Mouse (Mus musculus): Measurements from ENCODE around the gene Unc119b. TPM values are rescaled to one million over a fixed set of nuclear protein-coding genes. Genes with fewer than 3 reads are reported as not detected.
"Not testable (repeated sequence)": the region's sequence is repeated elsewhere in the genome, so short reads cannot be mapped to it uniquely, and the experiment has no call there.

Gene Unc119b
- polyA plus RNA-seq, 1 experiment from 2014 or later: 17.6 TPM

- WGBS (ENCODE audit: insufficient replicate concordance): 37% methylated on average over 24 of the region's 24 CpGs
- H3K36me3 ChIP-seq: peaks cover 55% of the 10 kb centered on the region
- ATAC-seq: peak; percentile 49; the same call in 1 of the 2 replicates
- H3K4me1 ChIP-seq: peaks cover 15% of the 10 kb centered on the region
- H3K27me3 ChIP-seq (replicated peaks): no peaks in the 10 kb centered on the region
- no peak overlapping the region for H3K27ac ChIP-seq
- no peak overlapping the region for H3K4me3 ChIP-seq
- no peak overlapping the region for H3K4me2 ChIP-seq
- H3K9me3 ChIP-seq (replicated peaks): no peaks in the 10 kb centered on the region
- H3K9ac ChIP-seq: no peak overlapping the region
Measured at GRCm38 (mm10) chr5:115125211-115125871, 9.4 kb downstream of the Unc119b start.

- Histone ChIP-seq H3K27me3 (replicated peaks) (no peaks in the 10 kb centered on the region), H3K4me1 (peaks cover 20% of the 10 kb centered on the region), H3K36me3 (peaks cover 49% of the 10 kb centered on the region), H3K9me3 (replicated peaks) (no peaks in the 10 kb centered on the region), H3K4me2 (no peak overlapping the region), H3K27ac (no peak overlapping the region), H3K4me3 (no peak overlapping the region), H3K9ac (no peak overlapping the region)
- ATAC-seq: no peak
- 83% methylated on average over 6 of the region's 6 CpGs for WGBS (ENCODE audit: insufficient replicate concordance)
Measured at GRCm38 (mm10) chr5:115124690-115125089, 10.1 kb downstream of the Unc119b start.

GRCm38 (mm10) chr5:115120978-115121377 lies 13.8 kb downstream of the Unc119b start:
- H3K9ac ChIP-seq: no peak overlapping the region
- H3K4me1 ChIP-seq: peaks cover 35% of the 10 kb centered on the region
- no peak overlapping the region for H3K4me3 ChIP-seq
- H3K36me3 ChIP-seq: peaks cover 33% of the 10 kb centered on the region
- no peak overlapping the region for H3K27ac ChIP-seq
- no peak for ATAC-seq
- WGBS (ENCODE audit: insufficient replicate concordance): 83% methylated on average over 5 of the region's 5 CpGs
- H3K4me2 ChIP-seq: no peak overlapping the region
- no peaks in the 10 kb centered on the region for H3K27me3 ChIP-seq (replicated peaks)
- no peaks in the 10 kb centered on the region for H3K9me3 ChIP-seq (replicated peaks)

- no peaks in the 10 kb centered on the region for H3K27me3 ChIP-seq (replicated peaks)
- H3K36me3 ChIP-seq: peaks cover 41% of the 10 kb centered on the region
- H3K4me1 ChIP-seq: peaks cover 35% of the 10 kb centered on the region
- peak within 1 kb of the TSS; percentile 90 for H3K4me2 ChIP-seq
- ATAC-seq: peak; percentile 91
- peak within 1 kb of the TSS; percentile 66 for H3K27ac ChIP-seq
- WGBS (ENCODE audit: insufficient replicate concordance): under 1% methylated on average over 38 of the region's 39 CpGs
- peak within 1 kb of the TSS; percentile 79 for H3K9ac ChIP-seq
- H3K4me3 ChIP-seq: peak within 1 kb of the TSS; percentile 76
- no peaks in the 10 kb centered on the region for H3K9me3 ChIP-seq (replicated peaks)
Measured at GRCm38 (mm10) chr5:115118961-115119570, 15.7 kb downstream of the Unc119b start, which contains the start of gene Acads. TSS of gene Acads (minus strand) at chr5:115119346.

DNA sequence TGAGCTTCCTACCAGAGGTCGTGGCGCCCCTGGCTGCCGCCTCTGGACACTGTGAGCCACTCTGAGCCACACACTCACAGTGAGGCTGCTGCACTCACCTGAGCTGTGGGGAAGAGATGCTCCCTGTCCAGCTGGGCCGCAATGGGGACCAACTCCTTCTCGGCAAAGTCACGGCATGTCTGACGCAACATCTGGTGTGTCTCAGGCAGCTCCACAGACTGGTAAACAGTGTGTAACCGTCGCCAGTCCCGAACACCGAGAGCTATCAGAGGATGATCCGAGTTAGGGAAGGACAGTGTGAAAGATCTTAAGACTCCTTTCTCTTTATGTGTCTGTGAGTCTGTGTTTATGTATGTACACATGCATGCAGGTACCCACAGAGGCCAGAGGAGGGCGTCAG lies 17.3 kb downstream of the Unc119b start:
- WGBS (ENCODE audit: insufficient replicate concordance): 89% methylated on average over 13 of the region's 13 CpGs
- ATAC-seq: no peak
- no peak overlapping the region for H3K4me2 ChIP-seq

DNA sequence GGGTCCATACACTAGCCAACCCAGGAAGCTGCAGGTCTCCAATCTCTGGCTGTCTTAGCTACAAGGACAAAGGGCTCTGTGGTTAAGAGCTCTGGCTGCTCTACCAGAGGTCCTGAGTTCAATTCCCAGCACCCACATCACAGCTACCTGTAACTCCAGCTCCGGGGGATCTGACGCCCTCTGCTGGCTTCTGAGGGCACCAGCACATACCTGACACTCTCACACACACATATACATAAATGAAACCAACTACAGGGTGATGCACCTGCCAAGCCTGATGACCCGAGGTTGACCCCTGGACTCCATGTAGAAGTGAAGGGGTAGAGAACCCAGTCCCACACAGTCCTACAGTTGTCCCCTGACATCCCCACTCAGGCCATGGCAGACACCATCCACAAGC lies 18.3 kb downstream of the Unc119b start:
- peaks cover 29% of the 10 kb centered on the region for H3K4me1 ChIP-seq
- no peaks in the 10 kb centered on the region for H3K27me3 ChIP-seq (replicated peaks)
- WGBS (ENCODE audit: insufficient replicate concordance): 71% methylated on average over 3 of the region's 3 CpGs
- no peak overlapping the region for H3K9ac ChIP-seq
- ATAC-seq: no peak
- no peaks in the 10 kb centered on the region for H3K9me3 ChIP-seq (replicated peaks)
- H3K36me3 ChIP-seq: peaks cover 46% of the 10 kb centered on the region
- no peak overlapping the region for H3K4me2 ChIP-seq
- H3K4me3 ChIP-seq: no peak overlapping the region
- no peak overlapping the region for H3K27ac ChIP-seq

More for the DNA sequence above, 17.3 kb downstream of the Unc119b start:
- no peaks in the 10 kb centered on the region for H3K27me3 ChIP-seq (replicated peaks)
- H3K9ac ChIP-seq: no peak overlapping the region
- peaks cover 35% of the 10 kb centered on the region for H3K4me1 ChIP-seq
- H3K27ac ChIP-seq: no peak overlapping the region
- H3K36me3 ChIP-seq: peaks cover 42% of the 10 kb centered on the region
- no peaks in the 10 kb centered on the region for H3K9me3 ChIP-seq (replicated peaks)
- no peak overlapping the region for H3K4me3 ChIP-seq

GRCm38 (mm10) chr5:115114501-115114900 lies 20.3 kb downstream of the Unc119b start:
- Histone ChIP-seq H3K27ac (no peak overlapping the region), H3K9ac (no peak overlapping the region), H3K4me1 (peaks cover 27% of the 10 kb centered on the region), H3K4me2 (no peak overlapping the region), H3K36me3 (peaks cover 61% of the 10 kb centered on the region), H3K4me3 (no peak overlapping the region), H3K27me3 (replicated peaks) (no peaks in the 10 kb centered on the region), H3K9me3 (replicated peaks) (no peaks in the 10 kb centered on the region)
- WGBS (ENCODE audit: insufficient replicate concordance): 91% methylated on average over 8 of the region's 8 CpGs
- no peak for ATAC-seq

- Histone ChIP-seq H3K27ac (no peak overlapping the region), H3K4me2 (no peak overlapping the region), H3K36me3 (peaks cover 61% of the 10 kb centered on the region), H3K9ac (no peak overlapping the region), H3K9me3 (replicated peaks) (no peaks in the 10 kb centered on the region), H3K4me3 (no peak overlapping the region), H3K4me1 (peaks cover 15% of the 10 kb centered on the region; the same call in 1 of the 2 replicates), H3K27me3 (replicated peaks) (no peaks in the 10 kb centered on the region)
- WGBS (ENCODE audit: insufficient replicate concordance): 90% methylated on average over 12 of the region's 12 CpGs
- ATAC-seq: no peak
Measured at GRCm38 (mm10) chr5:115113244-115113643, 21.5 kb downstream of the Unc119b start.

DNA sequence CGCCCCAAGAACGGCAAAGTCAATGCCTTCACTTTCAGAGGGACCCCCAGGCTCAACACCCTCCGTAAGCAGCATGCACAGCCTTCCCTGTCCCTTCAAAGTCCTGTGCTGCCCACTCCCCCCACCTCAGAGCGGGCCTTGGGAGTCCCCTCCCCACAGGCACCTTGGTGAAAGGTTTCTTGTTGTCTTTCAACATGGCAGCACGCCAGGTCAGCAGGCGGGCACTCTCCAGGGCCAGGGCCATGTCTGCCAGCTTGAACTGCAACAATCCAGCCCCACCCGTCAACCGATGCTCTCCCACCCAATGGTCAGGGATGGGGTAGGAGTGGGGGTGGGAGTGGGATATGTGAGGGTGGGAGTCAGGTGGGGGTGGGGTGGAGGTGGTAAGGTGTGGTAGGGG lies 23.6 kb downstream of the Unc119b start:
- Histone ChIP-seq H3K4me3 (no peak overlapping the region), H3K9me3 (replicated peaks) (no peaks in the 10 kb centered on the region), H3K36me3 (peaks cover 53% of the 10 kb centered on the region), H3K9ac (no peak overlapping the region), H3K4me1 (peaks cover 8% of the 10 kb centered on the region; the same call in 1 of the 2 replicates), H3K27me3 (replicated peaks) (no peaks in the 10 kb centered on the region), H3K27ac (no peak overlapping the region), H3K4me2 (no peak overlapping the region)
- no peak for ATAC-seq
- 92% methylated on average over 8 of the region's 8 CpGs for WGBS (ENCODE audit: insufficient replicate concordance)

GRCm38 (mm10) chr5:115103253-115103652 lies 31.5 kb downstream of the Unc119b start:
- H3K36me3 ChIP-seq: peaks cover 63% of the 10 kb centered on the region
- WGBS (ENCODE audit: insufficient replicate concordance): 93% methylated on average over 23 of the region's 23 CpGs
- H3K27me3 ChIP-seq (replicated peaks); H3K4me2 ChIP-seq; H3K9ac ChIP-seq; ATAC-seq; H3K4me1 ChIP-seq; H3K4me3 ChIP-seq; H3K27ac ChIP-seq; H3K9me3 ChIP-seq (replicated peaks): not testable (repeated sequence)

- H3K4me1 ChIP-seq: no peaks in the 10 kb centered on the region
- 77% methylated on average over 2 of the region's 2 CpGs for WGBS (ENCODE audit: insufficient replicate concordance)
- H3K27ac ChIP-seq: no peak overlapping the region
- peaks cover 69% of the 10 kb centered on the region for H3K36me3 ChIP-seq
- no peak overlapping the region for H3K9ac ChIP-seq
- H3K27me3 ChIP-seq (replicated peaks): no peaks in the 10 kb centered on the region
- no peak for ATAC-seq
- no peak overlapping the region for H3K4me3 ChIP-seq
- H3K9me3 ChIP-seq (replicated peaks): no peaks in the 10 kb centered on the region
- H3K4me2 ChIP-seq: no peak overlapping the region
Measured at GRCm38 (mm10) chr5:115102231-115102630, 32.5 kb downstream of the Unc119b start.

- no peaks in the 10 kb centered on the region for H3K9me3 ChIP-seq (replicated peaks)
- ATAC-seq: no peak
Measured at GRCm38 (mm10) chr5:115100473-115100872, 34.3 kb downstream of the Unc119b start.

More at GRCm38 (mm10) chr5:115100473-115100872, 34.3 kb downstream of the Unc119b start:
- no peak overlapping the region for H3K4me2 ChIP-seq
- 77% methylated on average over 6 of the region's 6 CpGs for WGBS (ENCODE audit: insufficient replicate concordance)
- H3K4me3 ChIP-seq: no peak overlapping the region
- H3K4me1 ChIP-seq: no peaks in the 10 kb centered on the region
- H3K9ac ChIP-seq: no peak overlapping the region
- H3K36me3 ChIP-seq: peaks cover 82% of the 10 kb centered on the region
- H3K27ac ChIP-seq: no peak overlapping the region
- H3K27me3 ChIP-seq (replicated peaks): no peaks in the 10 kb centered on the region

Measured in liver, embryonic 12.5 days (tissue).